Mouse (Mus musculus) C2C12 (cell line): ENCODE results near the gene Ldlr.

ENCODE experiments used
- CEBPB ChIP-seq: IDR thresholded peaks from one replicate; pipeline ENCODE4 v1.6.1; 2011; ENCODE audit warnings: low read depth, mild to moderate bottlenecking, control low read depth, moderate library complexity
- MAX ChIP-seq: IDR thresholded peaks from one replicate; pipeline ENCODE4 v1.6.1; 2011; ENCODE audit warnings: mild to moderate bottlenecking, control low read depth

DNA sequence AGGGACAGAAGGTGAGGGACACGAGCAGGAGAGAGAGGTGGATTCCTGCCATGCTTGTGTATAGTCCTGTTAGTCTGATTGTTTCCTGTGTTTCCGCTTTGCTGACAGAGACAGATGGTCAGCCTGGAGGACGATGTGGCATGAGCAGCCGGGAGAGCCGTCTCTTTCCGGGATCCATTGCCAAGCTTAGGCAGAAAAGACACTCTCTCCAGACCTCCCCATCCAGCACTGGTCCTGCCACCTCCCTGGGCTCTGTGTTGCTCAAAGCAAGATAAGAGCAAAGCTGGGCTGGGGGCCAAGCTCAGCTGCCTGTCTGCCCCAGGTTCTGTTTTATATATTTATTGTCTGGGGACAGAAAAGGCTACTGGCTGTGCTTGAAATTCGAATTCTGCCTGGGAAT is 24.8 kb downstream of the Ldlr start:
- TF ChIP-seq MAX (no peak), CEBPB (no peak)
